In genomic region chr6:42612218-42612617, GRCm38 (mm10) we compare ENCODE assay signal across 10 mouse cellular contexts. TPM values are rescaled to one million over a fixed set of nuclear protein-coding genes. Genes with fewer than 3 reads are reported as not detected.
A peak's percentile ranks its signal among the peaks of the same experiment; 100 is the strongest.
DNase-seq lines count a peak whose midpoint lies in the region; ATAC-seq and TF ChIP-seq lines count a peak whose summit lies in the region.
"Had no signal": no experiment of that assay in that cellular context is flagged by ENCODE, and none has a peak within 500 bp of the region (broad histone marks: within the 10 kb centered on the region; RNA-seq: fewer than 3 reads in every experiment).

No protein-coding gene starts in this region.

- CTCF ChIA-PET in Patski (lab: Charles Lee), result interaction anchor here (0.9 to 2.2 kb wide), 4 partner anchors 10 to 233 kb away, joined by 3 to 8 read pairs (median 4); no protein-coding TSS in a partner anchor

- H3K9me3 ChIP-seq in liver, postnatal 0 days (ENCODE audit: low read length), result no peaks in the 10 kb centered on the region
- no peaks in the 10 kb centered on the region for H3K9me3 ChIP-seq in liver, embryonic 11.5 days (ENCODE audit: control insufficient read depth, low read length)

- no peak overlapping the region for H3K4me3 ChIP-seq in gastrocnemius, adult 2 months
- no peak overlapping the region for H3K4me3 ChIP-seq in liver, postnatal 0 days (ENCODE audit: low read depth, low read length)
- H3K4me3 ChIP-seq in liver, embryonic 11.5 days (ENCODE audit: low read depth, low read length), result no peak overlapping the region

- no peaks in the 10 kb centered on the region for H3K4me1 ChIP-seq in liver, postnatal 0 days (ENCODE audit: insufficient read depth)
- H3K4me1 ChIP-seq in liver, embryonic 11.5 days (replicated peaks; ENCODE audit: control insufficient read depth, insufficient read depth, low read length), result no peaks in the 10 kb centered on the region

- peak; percentile 73 for TF ChIP-seq CTCF in gastrocnemius, adult 2 months (IDR thresholded peaks at IDR 0.05)
- TF ChIP-seq CTCF in liver, postnatal 0 days (IDR thresholded peaks at IDR 0.05; ENCODE audit: low read depth), result peak; percentile 60
- TF ChIP-seq CTCF in Patski (IDR thresholded peaks at IDR 0.05), result peak; percentile 68

- no peak for ATAC-seq in liver, postnatal 0 days
- no peak for ATAC-seq in liver, embryonic 11.5 days (replicated peaks; ENCODE audit: low FRiP score)
- no peak for ATAC-seq in Patski
- peak; percentile 80 for ATAC-seq in megakaryocyte progenitor cell, adult 5-6 weeks (replicated peaks; ENCODE audit: poor library complexity)

- intact Hi-C loops in gastrocnemius, adult 2 months (cut with DNase I), result loop anchor here (10.0 kb wide), 1 partner anchor 253 kb away; no protein-coding TSS in a partner anchor

- H3K27me3 ChIP-seq in liver, postnatal 0 days (ENCODE audit: insufficient read depth, low read length), result no peaks in the 10 kb centered on the region
- H3K27me3 ChIP-seq in liver, embryonic 11.5 days (replicated peaks; ENCODE audit: control insufficient read depth, insufficient read depth, low read length), result no peaks in the 10 kb centered on the region
- peaks cover 8% of the 10 kb centered on the region for H3K27me3 ChIP-seq in Patski

- H3K36me3 ChIP-seq in liver, postnatal 0 days (replicated peaks; ENCODE audit: insufficient read depth, low read length), result no peaks in the 10 kb centered on the region
- no peaks in the 10 kb centered on the region for H3K36me3 ChIP-seq in liver, embryonic 11.5 days (ENCODE audit: control insufficient read depth, insufficient read depth, low read length)

- H3K27ac ChIP-seq in gastrocnemius, adult 2 months, result no peak overlapping the region
- no peak overlapping the region for H3K27ac ChIP-seq in liver, postnatal 0 days (ENCODE audit: low read depth)
- no peak overlapping the region for H3K27ac ChIP-seq in liver, embryonic 11.5 days (ENCODE audit: low read depth, low read length)

- DNase-seq in gastrocnemius, adult 2 months, result no peak
- DNase-seq in gastrocnemius, postnatal 10 days, result no peak
- DNase-seq in liver, postnatal 0 days, result no peak
- no peak for DNase-seq in liver, embryonic 11.5 days (ENCODE audit: low spot score)
- DNase-seq in Patski (ENCODE audit: low read depth, low spot score), result no peak
- DNase-seq in layer of hippocampus, adult 9-10 months (ENCODE audit: low spot score), result no peak
- DNase-seq in layer of hippocampus, postnatal 25 days (ENCODE audit: extremely low spot score in 1 of 2, low spot score in 1 of 2), result no peak
- DNase-seq: kidney, postnatal 25 days had no signal

- no peak overlapping the region for H3K9ac ChIP-seq in liver, postnatal 0 days (replicated peaks)
- no peak overlapping the region for H3K9ac ChIP-seq in liver, embryonic 11.5 days (ENCODE audit: low read depth, low read length)

- TF ChIP-seq EP300 in liver, postnatal 0 days (IDR thresholded peaks at IDR 0.05; ENCODE audit: low read depth), result no peak

- no peak overlapping the region for H3K4me2 ChIP-seq in liver, postnatal 0 days (ENCODE audit: low read depth, low read length)
- no peak overlapping the region for H3K4me2 ChIP-seq in liver, embryonic 11.5 days

- in situ Hi-C loops in Patski (cut with MboI; ENCODE audit: low pct_unique_long_range_greater_than_20kb), result loop anchor here (10.0 kb wide), 2 partner anchors 263 to 683 kb away; no protein-coding TSS in a partner anchor

- POLR2A ChIA-PET in Patski (lab: Charles Lee), result no interaction called here

RNA-seq across cellular contexts. Expression of gene Tcaf3, which starts 14.7 kb away (rescaled TPM):
- total RNA-seq in gastrocnemius, adult 2 months (2021), result not detected
- not detected for total RNA-seq in gastrocnemius, postnatal 10 days (2021)
- polyA plus RNA-seq in liver, postnatal 0 days (2015; fragmentation: Nextera tagmentation; extraction: Ambion mirVana), result not detected in 2 replicates
- not detected in 2 replicates for polyA plus RNA-seq in liver, embryonic 11.5 days (2014; fragmentation: Nextera tagmentation; extraction: Ambion mirVana)
- polyA plus RNA-seq in Patski (2021), result not detected
- not detected in 2 replicates for total RNA-seq in megakaryocyte progenitor cell, adult 5-6 weeks (2015)
- not detected in 2 replicates for total RNA-seq in megakaryocyte progenitor cell, adult 5-6 weeks (2017)
- total RNA-seq in layer of hippocampus, postnatal 25 days (2021), result not detected
- total RNA-seq: monocyte, adult 5-6 weeks had no signal

RNA-seq across cellular contexts. Expression of gene Tcaf2, which starts 32.8 kb away (rescaled TPM):
- total RNA-seq in gastrocnemius, adult 2 months (2021), result 1 to 10 TPM; 1.5 to 2.7 TPM
- total RNA-seq in gastrocnemius, postnatal 10 days (2021), result 1 to 10 TPM; 6.0 to 6.3 TPM
- polyA plus RNA-seq in liver, postnatal 0 days (2015; fragmentation: Nextera tagmentation; extraction: Ambion mirVana), result 0.11 and 0.12 TPM in 2 replicates
- polyA plus RNA-seq in liver, embryonic 11.5 days (2014; fragmentation: Nextera tagmentation; extraction: Ambion mirVana), result 0.29 and 0.55 TPM in 2 replicates
- polyA plus RNA-seq in Patski (2021), result 9.0 TPM
- 0.15 TPM in 1 of 2 replicates, not detected in the other for total RNA-seq in megakaryocyte progenitor cell, adult 5-6 weeks (2015)
- total RNA-seq in megakaryocyte progenitor cell, adult 5-6 weeks (2017), result 0.08 TPM in 1 of 2 replicates, not detected in the other
- under 1 TPM; 0.42 to 0.44 TPM for total RNA-seq in layer of hippocampus, postnatal 25 days (2021)
- total RNA-seq: monocyte, adult 5-6 weeks had no signal
